Mouse (Mus musculus) hindbrain, embryonic 10.5 days (tissue): ENCODE data around the gene Olfr913. TPM values are rescaled to one million over a fixed set of nuclear protein-coding genes. Genes with fewer than 3 reads are reported as not detected.

Source experiments
- DNase-seq: peaks from one replicate; pipeline ENCODE4 v3.0.0-alpha.2; 2017; ENCODE audit warnings: low spot score
- H3K27ac ChIP-seq: fragments of 300-500 bp; sonication (generic); 2 replicates; pipeline ENCODE4 v1.5.1; 2016; ENCODE audit warnings: mild to moderate bottlenecking, moderate library complexity
- H3K27me3 ChIP-seq: fragments of 300-500 bp; sonication (generic); 2 replicates; pipeline ENCODE4 v1.6.1; 2016; ENCODE audit warnings: mild to moderate bottlenecking; ENCODE audit not compliant: poor library complexity, insufficient read depth, severe bottlenecking
- H3K36me3 ChIP-seq: fragments of 300-500 bp; sonication (generic); 2 replicates; pipeline ENCODE4 v1.6.1; 2016; ENCODE audit warnings: mild to moderate bottlenecking, moderate library complexity
- H3K4me1 ChIP-seq: fragments of 300-500 bp; sonication (generic); replicated peaks from 2 replicates; pipeline ENCODE4 v1.6.1; 2016; ENCODE audit warnings: mild to moderate bottlenecking
- H3K4me3 ChIP-seq: fragments of 300-500 bp; sonication (generic); 2 replicates; pipeline ENCODE4 v1.5.1; 2016; ENCODE audit warnings: mild to moderate bottlenecking, moderate library complexity
- H3K9me3 ChIP-seq: fragments of 300-500 bp; sonication (generic); 2 replicates; pipeline ENCODE4 v1.6.1; 2016; ENCODE audit warnings: mild to moderate bottlenecking, moderate library complexity
- WGBS: fragments of 180-500 bp; shearing (Covaris S2); methylation state at CpG from one replicate; pipeline ENCODE4 v1.1.7; 2016; 5-methylcytosine and 5-hydroxymethylcytosine counted together
- polyA plus RNA-seq: library from polyadenylated mRNA; unstranded; fragments of >200 nt; fragmentation: Nextera tagmentation; extraction: Ambion mirVana; gene quantifications from 2 replicates; pipeline ENCODE4 v1.2.1, GENCODE M21; 2016

Olfr913 gene
- polyA plus RNA-seq = not detected in 2 replicates

DNA sequence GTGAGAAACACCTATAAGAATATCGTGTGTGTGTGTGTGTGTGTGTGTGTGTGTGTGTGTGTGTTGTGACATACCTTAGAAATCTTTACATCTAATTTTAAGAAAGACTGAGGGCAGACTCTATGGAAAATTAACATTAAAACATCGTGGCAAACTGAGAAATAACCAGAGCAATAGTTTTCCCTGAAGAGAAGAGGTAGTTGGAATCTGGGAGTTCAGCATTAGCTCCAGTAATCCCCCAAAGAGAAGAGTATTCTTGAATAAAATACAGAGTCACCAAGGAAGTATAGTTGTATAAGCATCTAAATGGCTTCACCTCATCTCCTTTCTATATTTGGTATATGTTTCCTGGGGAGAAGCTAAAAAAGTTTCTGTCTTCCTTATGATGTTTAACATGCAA, at the start of gene Olfr913:
TSS of gene Olfr913 (plus strand) at position 301 of the 400 bp plus-strand sequence.
- no peak within 1 kb of the TSS for H3K27ac ChIP-seq
- DNase-seq = no peak
- no peaks in the 10 kb centered on the region for H3K36me3 ChIP-seq
- H3K4me3 ChIP-seq = no peak within 1 kb of the TSS
- 67% methylated on average over 2 of the region's 2 CpGs for WGBS
- H3K9me3 ChIP-seq = 0 out of 2 replicates have a peak, but pooled peaks cover 2% of the 10 kb centered on the region
- no peaks in the 10 kb centered on the region for H3K27me3 ChIP-seq
- no peaks in the 10 kb centered on the region for H3K4me1 ChIP-seq

DNA sequence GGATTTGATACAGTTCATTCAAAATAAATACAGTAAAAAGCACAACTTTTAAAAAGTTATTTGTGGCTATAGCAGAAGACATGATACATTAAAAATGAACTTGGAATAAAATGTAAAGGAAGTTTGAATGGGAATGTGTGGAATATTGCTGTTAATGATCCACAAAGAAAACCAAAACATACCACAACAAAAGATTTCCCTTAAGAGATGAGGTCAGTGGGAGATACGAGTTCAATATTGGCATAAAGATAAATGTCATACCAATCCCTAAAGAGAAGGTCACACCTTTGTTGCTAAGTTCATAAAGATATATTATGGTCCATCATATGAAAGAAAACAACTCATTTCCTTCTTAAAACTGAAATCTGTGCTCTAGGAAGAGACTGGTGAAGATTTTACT, 12.7 kb upstream of the Olfr913 start, which contains the start of gene Olfr912:
TSS of gene Olfr912 (plus strand) at position 301 of the 400 bp plus-strand sequence.
- no peaks in the 10 kb centered on the region for H3K36me3 ChIP-seq
- 80% methylated on average over 1 of the region's 1 CpGs for WGBS
- DNase-seq = no peak
- no peaks in the 10 kb centered on the region for H3K27me3 ChIP-seq
- H3K27ac ChIP-seq = no peak within 1 kb of the TSS
- H3K4me3 ChIP-seq = no peak within 1 kb of the TSS
- no peaks in the 10 kb centered on the region for H3K4me1 ChIP-seq
- no peaks in the 10 kb centered on the region for H3K9me3 ChIP-seq

DNA sequence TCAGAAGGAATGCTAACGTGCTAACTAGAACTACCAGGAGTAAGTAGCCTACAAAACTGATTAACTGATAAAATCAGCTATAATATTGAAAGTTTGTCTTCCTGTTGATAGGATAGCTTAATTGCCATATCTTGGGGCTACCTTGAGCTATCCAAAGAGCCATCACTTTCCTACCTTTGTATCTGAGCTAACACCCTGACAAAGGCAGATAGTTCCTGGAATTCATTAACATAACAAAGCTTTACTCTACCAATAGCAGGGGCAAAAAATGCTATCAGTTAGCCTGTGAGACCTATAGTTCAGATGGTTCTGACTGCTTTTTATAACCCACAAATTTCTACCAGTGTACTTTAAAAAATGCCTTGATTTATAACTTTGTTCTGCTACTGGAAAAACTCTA, 1.5 kb upstream of the Olfr913 start:
- Histone ChIP-seq H3K27ac (no peak overlapping the region), H3K4me1 (no peaks in the 10 kb centered on the region), H3K4me3 (no peak overlapping the region), H3K27me3 (no peaks in the 10 kb centered on the region), H3K36me3 (no peaks in the 10 kb centered on the region), H3K9me3 (0 out of 2 replicates have a peak, but pooled peaks cover 2% of the 10 kb centered on the region)
- 72% methylated on average over 1 of the region's 1 CpGs for WGBS
- no peak for DNase-seq

DNA sequence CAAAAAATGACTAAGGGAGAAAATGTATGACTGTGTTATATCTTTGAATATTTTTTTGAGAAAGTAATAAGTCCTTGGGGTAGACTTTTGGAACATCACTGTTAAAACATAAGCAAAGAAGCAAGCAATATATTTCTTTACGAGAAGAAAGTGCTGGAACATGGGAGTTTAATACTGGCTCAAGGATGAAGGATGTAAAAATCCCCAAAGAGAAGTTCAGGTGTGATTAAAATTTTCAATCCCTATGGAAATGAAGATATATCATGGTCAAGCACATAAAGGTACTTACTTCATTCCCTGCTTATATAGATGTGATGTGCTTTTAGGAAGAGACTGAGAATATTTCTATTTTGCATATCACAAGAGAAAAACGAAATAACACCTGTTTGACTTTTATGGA, 12.2 kb downstream of the Olfr913 start, which contains the start of gene Olfr914:
TSS of gene Olfr914 (plus strand) at position 301 of the 400 bp plus-strand sequence.
- Histone ChIP-seq H3K36me3 (no peaks in the 10 kb centered on the region), H3K4me3 (no peak within 1 kb of the TSS), H3K27ac (no peak within 1 kb of the TSS), H3K27me3 (no peaks in the 10 kb centered on the region), H3K9me3 (no peaks in the 10 kb centered on the region), H3K4me1 (no peaks in the 10 kb centered on the region)
- DNase-seq = no peak
- WGBS = 81% methylated on average over 2 of the region's 2 CpGs

DNA sequence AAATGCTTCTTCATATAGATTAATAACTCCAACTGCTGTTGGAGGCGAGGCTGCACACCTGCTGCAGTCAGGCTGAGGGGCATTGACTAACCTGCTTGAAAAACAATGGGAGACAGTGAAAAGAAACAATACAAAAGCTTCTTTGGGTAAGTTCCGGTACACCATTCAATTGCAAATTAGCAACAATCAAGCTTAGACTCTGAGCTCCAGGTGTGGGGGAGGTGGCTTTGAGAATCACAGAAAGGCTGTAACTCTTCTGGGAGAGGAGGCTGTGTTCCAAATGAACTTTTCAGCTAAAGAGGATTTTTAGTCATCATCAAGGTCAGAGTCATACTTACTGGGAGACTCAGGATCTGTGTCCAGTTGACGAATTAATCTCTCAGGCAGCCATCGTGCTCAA, 39.8 kb downstream of the Olfr913 start:
- DNase-seq = no peak
- no peak overlapping the region for H3K4me3 ChIP-seq
- H3K27me3 ChIP-seq = no peaks in the 10 kb centered on the region
- peaks cover 12% of the 10 kb centered on the region; the same call in 1 of the 2 replicates for H3K9me3 ChIP-seq
- WGBS = 84% methylated on average over 4 of the region's 4 CpGs
- H3K36me3 ChIP-seq = no peaks in the 10 kb centered on the region
- H3K4me1 ChIP-seq = no peaks in the 10 kb centered on the region
- H3K27ac ChIP-seq = no peak overlapping the region

Other genes starting within 250 kb of the Olfr913 start
- not detected in 2 replicates for gene Olfr898, start 244.3 kb upstream of the Olfr913 start, polyA plus RNA-seq
- not detected in 2 replicates for gene Olfr250, start 225.9 kb upstream of the Olfr913 start, polyA plus RNA-seq
- gene Olfr251, start 215.7 kb upstream of the Olfr913 start, polyA plus RNA-seq = not detected in 2 replicates
- not detected in 2 replicates for gene Olfr147, start 191.1 kb upstream of the Olfr913 start, polyA plus RNA-seq
- not detected in 2 replicates for gene Olfr901, start 163.3 kb upstream of the Olfr913 start, polyA plus RNA-seq
- gene Olfr902, start 145.1 kb upstream of the Olfr913 start, polyA plus RNA-seq = not detected in 2 replicates
- gene Olfr904, start 129.6 kb upstream of the Olfr913 start, polyA plus RNA-seq = not detected in 2 replicates
- gene Olfr905, start 121.7 kb upstream of the Olfr913 start, polyA plus RNA-seq = not detected in 2 replicates
- gene Olfr906, start 105.7 kb upstream of the Olfr913 start, polyA plus RNA-seq = not detected in 2 replicates
- gene Olfr907, start 97.0 kb upstream of the Olfr913 start, polyA plus RNA-seq = not detected in 2 replicates
- gene Olfr911-ps1, start 71.2 kb upstream of the Olfr913 start, polyA plus RNA-seq = not detected in 2 replicates
- not detected in 2 replicates for gene Olfr910, start 54.9 kb upstream of the Olfr913 start, polyA plus RNA-seq
- gene Olfr912, start 12.6 kb upstream of the Olfr913 start, polyA plus RNA-seq = not detected in 2 replicates
- not detected in 2 replicates for gene Olfr914, start 12.3 kb downstream of the Olfr913 start, polyA plus RNA-seq
- not detected in 2 replicates for gene Olfr916, start 67.1 kb downstream of the Olfr913 start, polyA plus RNA-seq
- not detected in 2 replicates for gene Olfr917, start 73.1 kb downstream of the Olfr913 start, polyA plus RNA-seq
- gene Olfr918, start 81.8 kb downstream of the Olfr913 start, polyA plus RNA-seq = not detected in 2 replicates
- not detected in 2 replicates for gene Olfr919, start 110.9 kb downstream of the Olfr913 start, polyA plus RNA-seq
- gene Vwa5a, start 125.5 kb downstream of the Olfr913 start, polyA plus RNA-seq = 6.3 and 7.5 TPM in 2 replicates
- gene Olfr920, start 159.5 kb downstream of the Olfr913 start, polyA plus RNA-seq = not detected in 2 replicates
- gene Olfr921, start 180.3 kb downstream of the Olfr913 start, polyA plus RNA-seq = not detected in 2 replicates
- gene Olfr922, start 221.9 kb downstream of the Olfr913 start, polyA plus RNA-seq = not detected in 2 replicates
- gene Olfr923, start 233.8 kb downstream of the Olfr913 start, polyA plus RNA-seq = not detected in 2 replicates